Mouse (Mus musculus): ENCODE measurements around the gene Gm853.

GRCm38 (mm10) chr4:130171951-130172765, 50.0 kb downstream of the Gm853 start:
- TF ChIP-seq GATA1 (IDR thresholded peaks at IDR 0.05; ENCODE audit: borderline replicate concordance, low read length) (no peak), FLI1 (IDR thresholded peaks at IDR 0.05; ENCODE audit: low read length) (no peak)
